Mouse (Mus musculus) frontal cortex, adult (tissue): ENCODE data around the gene Bcas3.

Source experiments
- ATAC-seq: cut with Nextera tagmentation; 2 replicates; pipeline ENCODE4 v1.9.2; 2017; ENCODE audit warnings: mild to moderate bottlenecking, moderate library complexity, mixed read lengths; ENCODE audit not compliant: low TSS enrichment

Gene Bcas3

DNA sequence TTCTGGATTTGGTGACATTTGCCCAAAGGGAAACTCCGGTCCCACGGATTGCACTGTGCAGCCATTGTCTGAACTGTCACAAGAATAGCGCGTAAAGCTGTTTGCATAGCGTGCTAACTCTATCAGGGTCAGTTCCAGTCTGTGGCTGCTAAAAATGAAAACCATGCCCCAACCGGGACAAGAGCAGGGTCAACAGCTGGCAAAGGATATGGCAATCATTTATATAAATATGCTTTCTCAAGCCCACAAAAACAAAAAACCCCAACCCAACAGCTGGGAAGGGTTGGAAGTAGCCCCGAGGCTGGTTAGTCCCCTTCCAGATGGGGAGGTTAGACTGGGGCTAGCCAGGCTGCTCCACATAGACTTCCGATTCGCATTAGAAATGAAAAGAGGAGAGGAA lies 314.8 kb downstream of the Bcas3 start:
- ATAC-seq = no peak

DNA sequence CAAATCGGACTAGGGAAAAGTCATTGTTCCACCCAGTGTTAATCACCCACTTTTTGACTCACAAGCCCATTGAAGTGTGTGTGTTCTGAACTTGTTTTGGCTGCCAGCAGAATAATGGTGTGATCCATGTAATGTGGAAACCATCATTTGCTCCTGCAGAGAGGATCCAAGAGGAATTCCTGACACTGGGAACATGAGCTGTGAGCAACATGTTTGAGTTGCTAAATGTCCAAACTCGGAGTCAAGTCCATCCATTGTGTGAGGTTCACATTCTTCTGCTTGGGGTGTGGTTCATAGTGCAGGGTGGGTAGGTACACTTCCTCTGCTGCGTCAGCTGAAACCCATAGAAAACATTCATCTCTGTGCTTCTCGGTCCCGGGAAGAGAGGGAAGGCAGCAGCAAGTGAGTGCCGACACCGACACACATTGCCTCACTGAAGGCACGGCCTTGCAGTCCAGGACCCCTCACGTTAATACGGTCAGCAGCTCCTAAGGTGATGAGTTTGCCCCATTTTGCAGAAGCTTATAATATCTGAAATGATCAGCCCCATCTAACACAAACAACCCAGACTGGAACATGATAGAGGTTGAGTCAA lies 320.0 kb downstream of the Bcas3 start:
- ATAC-seq = no peak

DNA sequence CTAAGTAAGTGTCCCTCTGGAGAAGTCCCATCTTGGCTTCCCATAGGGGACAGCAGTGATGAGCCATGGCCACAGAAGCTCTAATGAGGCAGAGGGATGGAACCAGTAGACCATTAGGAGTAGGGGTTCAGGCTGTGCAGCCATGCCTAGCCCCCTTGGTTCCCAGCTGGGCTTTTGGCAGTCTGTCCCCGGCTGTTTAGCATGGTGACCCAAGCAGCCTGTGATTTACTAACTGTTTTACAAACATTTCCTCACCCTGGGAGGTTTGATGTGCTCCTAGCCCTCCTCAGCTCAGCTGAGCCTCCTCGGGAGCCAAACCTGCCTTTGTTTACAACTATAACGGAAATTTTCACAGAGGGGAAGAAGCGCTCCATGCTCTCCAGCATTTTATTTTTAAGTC lies 322.3 kb downstream of the Bcas3 start:
- ATAC-seq = no peak

DNA sequence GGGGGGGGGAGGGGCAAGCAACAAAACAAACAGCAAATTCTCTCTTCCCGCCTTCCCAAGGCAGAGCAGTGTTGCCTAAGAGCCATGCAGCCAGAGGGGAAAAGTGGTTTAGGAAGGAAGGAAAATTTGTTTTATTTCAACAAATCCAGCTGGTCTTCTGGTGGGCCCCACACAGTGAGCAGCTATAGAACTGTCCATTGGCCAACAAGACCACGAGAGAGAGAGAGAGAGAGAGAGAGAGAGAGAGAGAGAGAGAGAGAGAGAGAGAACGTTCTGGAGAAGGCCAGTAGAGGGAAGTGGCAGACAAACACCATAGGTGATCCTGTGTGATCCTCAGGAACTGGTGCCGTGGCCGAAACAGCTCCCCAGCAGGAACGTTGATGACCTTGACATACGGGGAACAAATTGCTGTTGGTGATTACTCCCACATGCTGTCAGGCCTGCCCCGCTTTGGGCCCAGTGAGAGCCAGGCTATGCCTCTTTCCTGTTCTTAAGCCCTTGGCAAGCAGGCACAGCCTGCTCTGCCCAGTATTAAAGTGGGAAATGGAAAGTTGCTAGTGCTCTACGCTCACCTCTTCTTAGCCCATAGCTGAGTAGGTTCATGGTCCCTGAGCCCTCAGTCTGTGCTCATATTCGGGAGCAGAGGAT lies 323.5 kb downstream of the Bcas3 start:
- ATAC-seq = no peak

DNA sequence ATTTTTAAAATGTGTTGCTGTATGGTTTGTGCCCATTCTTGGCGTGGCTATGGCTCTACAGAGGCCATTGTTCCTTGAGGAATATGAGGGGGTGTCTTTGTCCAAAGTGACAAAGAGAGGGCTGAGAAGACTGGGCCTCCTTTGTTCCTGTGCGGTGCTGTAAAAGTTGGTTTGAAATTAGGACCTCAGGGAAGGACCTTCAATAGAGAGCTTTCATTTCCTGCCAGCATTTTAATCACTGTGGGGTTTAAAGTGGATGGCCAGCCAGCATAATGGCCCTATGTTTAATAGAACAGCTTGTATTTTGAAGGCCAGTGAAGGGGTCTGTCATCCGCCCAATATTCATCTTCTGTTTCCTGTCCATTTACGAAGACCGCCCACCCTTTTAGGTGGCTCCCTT lies 325.7 kb downstream of the Bcas3 start:
- ATAC-seq = peak; percentile 44; the same call in 1 of the 2 replicates

DNA sequence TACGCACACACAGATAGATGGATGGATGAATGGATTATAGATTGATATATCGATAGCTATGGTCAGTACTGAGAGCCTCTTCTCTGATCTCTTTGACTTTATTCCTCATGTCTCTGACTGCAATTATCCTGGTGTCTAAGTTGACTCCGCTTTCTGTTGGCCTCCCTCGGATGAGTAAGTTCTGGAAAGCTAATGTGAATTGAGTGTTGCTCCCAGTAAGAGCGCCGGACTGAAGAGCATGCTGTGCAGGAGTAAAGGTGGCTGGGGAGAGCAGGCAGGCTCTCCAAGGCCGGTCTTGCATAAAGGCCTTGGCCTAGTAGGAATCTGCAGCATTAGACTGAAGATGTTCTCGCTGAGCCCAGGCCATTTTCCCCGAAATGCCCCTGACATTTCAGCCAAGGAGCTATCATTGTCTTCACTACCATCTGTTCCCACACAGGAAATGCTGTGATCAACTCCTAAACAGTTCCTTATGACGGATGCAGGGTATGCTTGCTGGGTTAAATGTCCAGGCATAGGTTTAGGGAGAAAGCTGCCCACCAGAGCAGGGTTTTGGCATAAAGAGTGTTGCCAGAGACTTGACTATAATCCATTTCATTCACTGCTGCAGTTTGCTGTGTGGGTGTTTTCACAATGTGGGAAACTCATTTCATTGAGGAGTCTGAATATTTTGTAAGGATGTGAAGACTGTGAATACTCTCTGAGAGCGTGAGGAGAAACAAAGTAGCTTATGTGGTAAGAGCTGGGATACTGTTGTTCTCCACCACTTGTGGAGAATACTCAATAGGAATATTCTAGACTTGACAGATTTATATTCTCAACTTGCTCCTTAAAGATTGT lies 328.8 kb downstream of the Bcas3 start:
- ATAC-seq = peak; percentile 82

DNA sequence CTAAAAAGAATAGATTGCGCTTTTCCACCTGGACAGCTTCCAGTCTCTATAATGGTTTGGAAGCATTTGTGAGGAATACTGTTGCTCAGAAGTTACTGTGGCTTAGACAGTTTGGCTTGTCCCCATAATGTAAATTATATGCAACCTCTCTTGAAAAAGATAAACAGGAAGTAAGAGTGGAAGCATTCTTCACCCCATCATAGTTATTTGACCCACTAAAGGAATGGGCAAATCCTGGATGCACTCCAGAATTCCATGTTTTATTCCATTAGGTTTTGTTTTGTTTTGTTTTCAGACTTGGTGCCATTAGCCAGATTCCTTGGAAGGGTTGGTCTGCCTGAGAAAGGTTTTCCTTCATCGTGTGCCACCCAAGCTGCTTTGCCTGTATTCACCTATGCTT lies 332.0 kb downstream of the Bcas3 start:
- no peak for ATAC-seq

DNA sequence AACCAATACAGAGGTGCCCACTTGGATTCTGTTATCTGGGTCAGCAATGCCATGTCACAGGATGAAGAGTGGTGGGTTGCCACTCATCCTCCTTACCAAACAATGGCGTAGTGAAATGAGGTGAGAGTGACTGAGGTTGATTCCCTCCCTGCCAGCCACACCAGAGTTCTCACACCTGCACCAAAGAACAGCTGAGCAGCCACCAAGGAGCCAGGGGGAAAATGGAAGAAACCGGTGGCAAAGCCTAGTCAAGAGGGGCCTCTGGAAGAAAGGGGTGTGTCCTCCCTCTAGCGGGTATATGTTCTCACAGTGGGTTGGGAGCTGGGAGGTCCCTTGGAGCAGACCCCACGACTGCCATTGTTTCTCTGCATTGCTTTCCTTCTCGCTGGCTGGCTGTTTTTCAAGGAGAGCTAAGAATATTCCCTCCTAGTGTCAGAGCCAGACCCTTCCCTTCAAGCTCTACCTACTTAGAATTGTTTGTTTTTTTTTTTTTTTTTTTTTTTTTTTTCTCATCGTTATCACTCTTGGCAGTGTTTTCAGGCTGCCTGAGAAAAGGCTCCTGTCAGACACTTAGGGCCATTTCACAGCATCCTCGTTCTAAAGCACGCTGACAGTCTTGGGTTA lies 335.0 kb downstream of the Bcas3 start:
- no peak for ATAC-seq

DNA sequence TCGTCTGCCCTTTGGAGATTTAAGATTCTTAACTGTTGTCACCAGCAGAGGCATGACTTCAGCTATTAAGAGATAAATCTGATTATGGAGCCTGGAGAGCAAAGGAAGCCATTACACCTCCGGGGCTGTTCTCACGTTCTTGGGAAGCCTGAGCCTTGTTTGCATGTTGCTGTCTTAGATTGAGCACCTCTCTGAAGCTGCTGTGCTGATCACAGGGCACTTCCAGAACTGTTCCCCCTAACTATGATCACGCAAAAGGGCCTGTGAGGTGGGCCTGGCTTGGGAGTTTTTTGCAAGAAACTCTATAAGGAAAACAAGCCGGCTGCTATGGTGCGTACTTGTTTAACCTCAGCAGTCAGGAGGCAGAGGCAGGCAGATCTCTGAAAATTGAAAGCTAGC lies 335.5 kb downstream of the Bcas3 start:
- no peak for ATAC-seq

DNA sequence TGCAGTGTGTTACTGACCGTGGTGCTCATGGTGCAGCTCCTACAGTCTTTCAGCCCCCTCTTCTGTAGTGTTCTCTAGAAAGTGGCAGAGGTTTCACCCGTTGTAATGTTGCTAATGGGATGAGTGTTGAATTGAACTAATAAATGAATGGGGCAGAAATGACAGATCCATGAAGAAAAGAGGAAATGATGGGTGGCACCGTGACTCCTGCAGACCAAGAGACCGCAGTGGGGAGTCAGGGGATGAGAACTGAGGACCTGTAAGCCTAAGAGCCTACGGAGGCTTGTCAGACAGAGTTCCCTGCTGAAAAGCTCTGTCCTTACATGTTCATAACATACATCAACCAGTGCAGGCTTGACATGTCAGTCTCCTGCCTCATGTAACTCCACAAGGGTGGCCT lies 336.3 kb downstream of the Bcas3 start:
- ATAC-seq = no peak

DNA sequence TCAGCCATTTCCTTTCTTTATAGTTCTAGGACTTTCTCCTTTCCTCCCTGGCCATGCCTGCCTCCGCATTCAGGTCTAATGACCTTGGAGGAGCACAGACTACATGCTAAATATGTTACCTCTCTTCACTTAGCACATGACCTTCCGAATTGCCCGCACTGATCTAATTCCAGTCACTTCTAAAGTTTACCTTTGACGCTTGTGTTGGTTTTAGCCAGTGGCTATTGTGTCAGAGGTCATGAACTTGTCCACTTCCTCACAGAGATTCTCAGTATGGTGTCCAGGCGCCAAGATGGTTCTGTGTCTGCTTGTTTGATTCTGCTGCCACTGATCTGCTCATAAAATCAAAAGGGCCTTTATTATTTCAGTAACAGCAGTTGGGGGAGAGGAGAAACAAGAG lies 338.3 kb downstream of the Bcas3 start:
- no peak for ATAC-seq

DNA sequence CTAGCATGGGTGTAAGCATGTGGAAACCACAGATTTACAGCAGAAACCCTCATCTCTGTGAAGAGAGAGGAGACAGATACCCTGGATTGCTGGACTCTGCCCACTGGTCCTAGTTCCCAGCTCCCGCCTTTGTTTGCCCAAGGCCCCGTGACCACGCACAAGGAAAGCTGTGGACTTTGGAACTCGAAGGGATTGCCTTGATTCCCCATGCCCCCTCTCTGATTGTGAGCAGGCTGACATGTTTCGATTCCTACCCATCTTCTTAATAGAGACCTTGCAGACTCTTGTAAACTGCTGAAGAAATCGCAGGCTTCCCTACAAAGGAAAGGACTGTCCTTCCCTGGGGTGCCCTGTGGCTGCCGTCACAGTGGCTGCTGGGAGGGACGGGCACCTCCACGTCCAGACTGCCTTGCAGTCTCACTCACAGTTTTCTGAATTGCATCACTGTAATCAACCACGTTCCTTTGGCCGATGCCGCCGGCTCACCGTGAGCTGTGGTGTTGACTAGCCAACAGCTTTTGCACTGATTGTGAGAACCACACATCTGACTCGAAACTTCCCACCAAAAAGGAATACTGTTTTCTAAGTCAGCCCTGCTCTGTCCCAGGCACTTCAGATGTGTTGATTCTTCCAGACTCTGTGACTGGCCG lies 342.8 kb downstream of the Bcas3 start:
- no peak for ATAC-seq

DNA sequence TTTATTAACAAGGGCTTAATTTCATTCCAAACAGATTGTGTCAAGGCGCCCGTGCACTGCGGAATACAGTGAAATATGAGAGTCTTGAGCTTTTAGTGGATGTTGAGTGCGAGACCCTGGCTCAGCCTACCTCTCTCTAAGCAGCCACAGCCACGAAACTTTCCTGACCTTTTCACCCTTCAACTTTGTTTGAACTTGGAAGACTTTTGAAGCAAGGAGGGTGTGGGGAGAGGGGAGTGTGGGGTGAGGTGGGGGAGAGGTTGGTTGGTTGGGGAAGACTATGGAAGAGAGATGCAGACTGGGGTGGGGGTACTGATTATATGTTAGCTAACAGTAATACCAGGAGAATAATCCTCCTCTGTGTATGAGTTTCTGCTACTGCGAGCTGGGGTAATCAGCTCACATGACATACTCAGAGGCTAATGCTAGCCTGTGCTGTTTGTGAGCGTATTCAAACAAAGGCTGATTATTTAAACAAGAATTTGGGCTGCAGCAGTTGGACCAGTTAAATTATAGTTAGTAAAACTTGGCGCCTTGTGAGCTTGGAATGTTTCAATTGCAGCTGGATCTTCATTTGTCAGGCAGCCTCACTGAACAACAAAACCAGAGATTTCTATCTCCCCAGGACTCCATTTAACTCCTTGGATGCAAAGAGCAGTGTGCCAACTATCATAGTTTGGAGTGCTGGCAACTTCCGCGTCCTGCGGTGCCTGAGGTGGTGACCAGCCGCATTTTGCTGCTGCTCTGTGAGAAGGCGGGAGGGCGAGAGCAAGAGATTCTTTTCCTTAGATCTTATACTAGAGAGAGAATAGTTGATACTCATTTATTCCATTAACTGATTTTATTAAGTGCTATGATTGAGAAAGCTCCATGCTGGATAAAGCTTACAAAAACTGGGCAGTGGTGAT lies 343.8 kb downstream of the Bcas3 start:
- ATAC-seq = no peak; the same call in 1 of the 2 replicates

DNA sequence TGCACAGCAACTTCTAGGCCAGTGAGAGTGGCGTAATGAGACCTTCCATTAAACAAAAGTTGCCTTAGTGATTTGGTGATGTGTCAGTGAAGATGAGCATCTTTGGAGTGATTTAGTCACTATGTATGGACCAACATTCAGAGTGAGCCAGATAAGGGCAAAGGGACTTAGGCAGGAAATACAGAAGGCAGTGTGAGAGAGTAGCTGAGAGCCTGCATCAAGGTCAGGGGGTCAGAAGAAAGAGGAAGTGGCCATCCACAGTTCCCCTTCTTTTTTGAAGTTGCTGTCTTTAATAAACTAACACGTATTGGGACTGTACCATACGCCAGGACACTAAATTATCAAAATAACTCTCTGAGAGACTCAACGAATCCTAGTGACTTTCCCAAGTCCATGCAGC lies 344.5 kb downstream of the Bcas3 start:
- ATAC-seq = no peak

DNA sequence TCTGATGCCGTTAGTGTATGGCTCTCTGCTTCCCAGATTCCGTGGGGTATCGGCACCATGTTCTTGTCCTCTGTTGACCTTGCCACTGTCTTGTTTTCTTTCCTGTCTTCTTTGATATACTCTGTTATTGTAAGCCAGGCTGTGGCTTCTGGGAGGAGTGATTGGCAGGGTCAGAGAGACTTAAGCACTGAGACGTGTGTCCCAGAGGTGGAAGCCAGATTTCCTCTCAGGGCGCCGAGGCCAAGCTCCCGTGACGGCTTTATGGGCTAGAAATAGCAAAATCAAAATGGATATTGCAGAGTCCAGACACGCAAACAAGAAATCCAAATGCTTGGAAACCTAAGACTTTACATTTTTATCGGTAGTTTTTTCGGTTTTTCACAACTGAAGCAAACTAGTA lies 345.3 kb downstream of the Bcas3 start:
- no peak for ATAC-seq

DNA sequence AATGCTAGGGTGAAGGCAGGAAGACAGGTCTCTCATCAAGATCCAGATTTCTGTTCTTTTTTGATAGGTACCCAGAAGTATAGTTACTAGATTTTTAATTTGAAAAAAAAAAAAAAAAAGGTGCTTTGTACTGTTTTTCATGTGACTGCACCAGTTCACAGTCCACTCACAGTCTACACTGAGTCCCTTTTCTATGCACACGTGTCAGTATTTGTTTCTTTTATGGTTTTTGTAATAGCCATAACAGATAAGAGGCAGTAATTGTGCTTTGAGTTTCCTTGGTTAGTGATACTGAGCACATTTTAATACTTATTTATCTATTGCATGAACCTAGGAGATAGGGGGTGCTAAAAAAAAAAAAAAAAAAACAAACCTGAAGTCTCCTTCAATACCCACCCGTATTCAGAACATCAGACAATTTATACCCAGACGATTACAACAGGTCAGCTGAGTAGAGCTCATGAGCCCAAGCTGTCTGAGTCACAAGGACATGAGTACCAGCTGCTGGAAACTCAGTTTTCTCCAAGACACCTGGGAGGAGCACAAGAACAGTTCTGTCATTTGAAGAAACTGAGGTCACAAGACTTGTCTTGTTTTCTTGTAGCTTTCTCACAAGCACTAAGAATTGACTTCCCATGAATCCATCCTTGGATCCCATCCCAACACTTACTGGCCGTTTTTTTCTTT lies 351.2 kb downstream of the Bcas3 start:
- no peak for ATAC-seq

DNA sequence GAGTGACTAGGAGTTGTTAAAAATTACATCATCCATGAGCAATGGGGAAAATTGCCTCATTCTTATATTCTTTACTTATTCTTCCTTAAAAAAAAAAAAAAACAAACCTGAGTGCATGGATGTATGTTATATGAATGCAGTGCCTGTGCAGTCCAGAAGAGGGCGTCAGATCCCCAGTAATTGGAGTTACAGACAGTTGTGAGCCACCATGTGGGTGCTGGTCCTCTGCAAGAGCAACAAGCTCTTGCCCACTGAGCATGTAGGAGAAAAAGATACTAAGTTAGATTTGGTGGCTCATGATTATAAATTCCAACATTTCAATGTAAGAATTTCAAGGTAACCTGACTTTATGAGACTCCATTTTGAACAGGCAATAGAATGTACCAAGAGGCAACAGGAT lies 353.7 kb downstream of the Bcas3 start:
- ATAC-seq = no peak

DNA sequence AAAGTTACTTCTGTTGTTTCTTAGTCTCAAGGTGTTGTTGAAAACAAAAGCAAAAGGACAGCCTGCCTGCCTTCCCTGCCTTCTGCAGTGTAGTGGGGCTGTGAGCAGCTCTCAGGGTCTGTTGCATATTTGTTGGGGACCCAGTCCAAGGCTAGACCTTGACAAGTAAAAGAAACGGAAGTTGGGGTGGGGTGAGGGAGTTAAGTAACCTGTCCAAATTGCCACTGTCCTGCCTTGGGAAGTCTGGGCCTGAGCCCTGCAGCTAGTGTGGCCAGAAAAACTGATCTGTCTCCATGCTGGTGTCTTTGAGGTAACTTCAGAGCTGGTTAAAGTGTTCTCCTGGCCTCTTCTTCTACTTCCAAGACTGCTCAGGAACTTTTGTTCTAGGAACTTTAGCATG lies 354.5 kb downstream of the Bcas3 start:
- no peak for ATAC-seq

DNA sequence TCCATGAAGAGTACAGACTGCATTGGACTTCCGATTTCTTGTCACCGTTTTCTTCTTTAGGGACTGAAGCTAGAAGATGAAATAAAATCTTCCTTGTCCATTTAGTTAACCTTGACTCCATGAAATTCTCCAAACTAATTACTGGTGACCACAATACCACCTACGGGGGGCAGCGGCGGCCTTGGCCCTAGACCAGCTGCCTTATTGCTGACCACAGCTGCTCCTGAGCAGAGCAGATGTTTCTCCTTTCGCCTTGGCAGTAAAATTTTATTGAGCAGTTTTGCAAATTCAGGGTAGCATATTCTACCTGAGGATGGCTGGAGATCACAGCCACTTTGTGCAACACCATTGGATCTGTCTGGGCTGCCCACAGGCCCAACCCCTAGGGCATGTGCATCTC lies 356.2 kb downstream of the Bcas3 start:
- ATAC-seq = no peak

DNA sequence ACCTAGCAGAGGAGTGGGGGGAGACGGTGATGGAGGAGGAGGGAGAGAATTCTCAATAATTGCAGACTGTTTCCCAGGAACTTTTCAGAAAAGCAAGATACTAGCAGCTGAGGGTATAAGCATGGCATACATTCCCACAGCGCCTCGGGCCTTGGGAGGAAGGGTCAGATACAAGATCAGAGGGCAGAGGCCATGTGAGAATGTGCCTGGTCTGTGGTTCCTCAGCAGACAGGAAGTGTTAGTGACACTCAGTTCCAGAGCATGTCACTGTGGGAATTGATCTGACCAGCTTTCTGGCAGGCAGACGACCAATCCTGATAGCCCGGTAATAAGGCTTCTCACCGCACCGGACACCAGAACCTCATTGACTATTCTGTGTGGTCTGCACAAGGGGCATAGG lies 357.2 kb downstream of the Bcas3 start:
- ATAC-seq = no peak
